25 mouse cellular contexts compared by ENCODE assay signal in genomic region chr5:30438931-30439330, GRCm38 (mm10). TPM values are rescaled to one million over a fixed set of nuclear protein-coding genes. Genes with fewer than 3 reads are reported as not detected.
"Had no signal": no experiment of that assay in that cellular context is flagged by ENCODE, and none has a peak within 500 bp of the region (broad histone marks: within the 10 kb centered on the region; RNA-seq: fewer than 3 reads in every experiment).

No protein-coding gene starts in this region.

- H3K36me3 ChIP-seq: kidney, embryonic 15.5 days; limb, embryonic 10.5 days; limb, embryonic 13.5 days; liver, embryonic 12.5 days; liver, embryonic 15.5 days; lung, embryonic 15.5 days; stomach, embryonic 15.5 days had no signal

- DNase-seq: kidney, adult 8-10 months; kidney, postnatal 10 days; kidney, postnatal 36 days; layer of hippocampus, postnatal 36 days; liver; lung, adult 18-20 months; lung, postnatal 10 days; lung, postnatal 36 days; midbrain, embryonic 14.5 days; right cerebral cortex, adult 18-20 months; right cerebral cortex, postnatal 14 days; spleen, adult 18-20 months; thymus, postnatal 25 days had no signal

- H3K9me3 ChIP-seq: kidney, embryonic 15.5 days; limb, embryonic 10.5 days; limb, embryonic 13.5 days; liver, embryonic 12.5 days; liver, embryonic 15.5 days; lung, embryonic 15.5 days; megakaryocyte, embryonic 14.5 days; stomach, embryonic 15.5 days had no signal

- H3K27me3 ChIP-seq: kidney, embryonic 15.5 days; limb, embryonic 13.5 days; liver, embryonic 12.5 days; liver, embryonic 15.5 days; lung, embryonic 15.5 days; stomach, embryonic 15.5 days had no signal

- H3K4me2 ChIP-seq: kidney, embryonic 15.5 days; limb, embryonic 13.5 days; liver, embryonic 12.5 days; liver, embryonic 15.5 days; lung, embryonic 15.5 days; midbrain, embryonic 11.5 days; stomach, embryonic 15.5 days had no signal

- H3K4me1 ChIP-seq: kidney, embryonic 15.5 days; liver, embryonic 12.5 days; liver, embryonic 15.5 days; stomach, embryonic 15.5 days had no signal

- ATAC-seq: liver, embryonic 12.5 days had no signal

- H3K27ac ChIP-seq: kidney, embryonic 15.5 days; left cerebral cortex, adult 2 months; limb, embryonic 10.5 days; limb, embryonic 13.5 days; liver, embryonic 12.5 days; liver, embryonic 15.5 days; lung, embryonic 15.5 days; stomach, embryonic 15.5 days had no signal

- H3K9ac ChIP-seq: kidney, embryonic 15.5 days; limb, embryonic 13.5 days; liver, embryonic 12.5 days; liver, embryonic 15.5 days; lung, embryonic 15.5 days; stomach, embryonic 15.5 days had no signal

- H3K4me3 ChIP-seq: kidney, embryonic 15.5 days; left cerebral cortex, adult 2 months; limb, embryonic 10.5 days; limb, embryonic 13.5 days; liver, embryonic 12.5 days; liver, embryonic 15.5 days; lung, embryonic 15.5 days; megakaryocyte, embryonic 14.5 days; stomach, embryonic 15.5 days had no signal

RNA-seq across cellular contexts. Expression of gene Otof, which starts 22.8 kb away (rescaled TPM):
- polyA plus RNA-seq: liver, embryonic 15.5 days had no signal

RNA-seq across cellular contexts. Expression of gene 1700001C02Rik, which starts 26.9 kb away (rescaled TPM):
- total RNA-seq: layer of hippocampus, postnatal 36 days; left cerebral cortex, adult 2 months; left cerebral cortex, postnatal 10 days had no signal
- polyA plus RNA-seq: kidney, embryonic 15.5 days; limb, embryonic 10.5 days; limb, embryonic 13.5 days; liver, embryonic 12.5 days; liver, embryonic 15.5 days; midbrain, embryonic 11.5 days; neural tube, embryonic 11.5 days had no signal
